Mouse (Mus musculus): ENCODE measurements around the gene Nrtn. TPM values are rescaled to one million over a fixed set of nuclear protein-coding genes. Genes with fewer than 3 reads are reported as not detected.

The Nrtn gene
- polyA plus RNA-seq, 1 experiment from 2014 or later, result 4.1 TPM

DNA sequence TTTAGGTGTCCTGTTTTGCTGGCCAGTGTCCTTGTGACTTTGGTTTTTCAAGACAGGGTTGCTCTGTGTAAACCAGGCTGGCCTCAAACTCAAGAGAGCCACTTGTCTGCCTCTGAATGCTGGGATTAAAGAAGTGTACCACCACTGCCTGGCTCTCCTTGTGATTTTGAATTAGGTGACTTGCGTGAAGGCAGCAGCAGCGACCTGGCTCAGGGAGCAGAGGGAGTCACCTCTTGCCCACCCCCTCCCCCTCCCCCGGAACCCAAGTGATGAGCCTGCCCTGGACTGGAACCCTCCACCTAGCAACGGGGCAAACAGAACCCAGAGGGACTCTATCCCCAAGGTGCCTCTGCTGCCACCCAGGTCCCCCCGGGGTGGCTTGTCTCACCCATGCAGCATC, 12.6 kb upstream of the Nrtn start, which contains the start of gene Prr22:
Gene Prr22 (plus strand): TSS at position 301 of the 400 bp plus-strand sequence.
- Histone ChIP-seq H3K27me3 (replicated peaks) (no peaks in the 10 kb centered on the region), H3K36me3 (replicated peaks) (peaks cover 30% of the 10 kb centered on the region; the same call in 1 of the 2 replicates), H3K9ac (no peak within 1 kb of the TSS), H3K4me1 (peaks cover 7% of the 10 kb centered on the region), H3K9me3 (no peaks in the 10 kb centered on the region), H3K4me2 (no peak within 1 kb of the TSS), H3K27ac (no peak within 1 kb of the TSS), H3K4me3 (no peak within 1 kb of the TSS)
- no peak for ATAC-seq (replicated peaks)
- WGBS, result 94% methylated on average over 5 of the region's 5 CpGs

GRCm38 (mm10) chr17:56768941-56769340, 11.6 kb upstream of the Nrtn start:
- Histone ChIP-seq H3K27ac (no peak overlapping the region), H3K27me3 (replicated peaks) (no peaks in the 10 kb centered on the region), H3K9ac (no peak overlapping the region), H3K4me2 (no peak overlapping the region), H3K36me3 (replicated peaks) (peaks cover 30% of the 10 kb centered on the region; the same call in 1 of the 2 replicates), H3K4me1 (peaks cover 11% of the 10 kb centered on the region), H3K9me3 (no peaks in the 10 kb centered on the region), H3K4me3 (no peak overlapping the region)
- ATAC-seq (replicated peaks), result no peak
- 97% methylated on average over 11 of the region's 11 CpGs for WGBS

- WGBS, result 97% methylated on average over 29 of the region's 29 CpGs
- Histone ChIP-seq H3K27ac (no peak overlapping the region), H3K9ac (no peak overlapping the region), H3K9me3 (no peaks in the 10 kb centered on the region), H3K4me2 (no peak overlapping the region), H3K27me3 (replicated peaks) (no peaks in the 10 kb centered on the region), H3K4me3 (no peak overlapping the region), H3K4me1 (peaks cover 21% of the 10 kb centered on the region), H3K36me3 (replicated peaks) (peaks cover 30% of the 10 kb centered on the region; the same call in 1 of the 2 replicates)
- ATAC-seq (replicated peaks), result no peak
Measured at GRCm38 (mm10) chr17:56767531-56768135, 10.3 kb upstream of the Nrtn start.

- H3K4me1 ChIP-seq, result peaks cover 25% of the 10 kb centered on the region
- no peaks in the 10 kb centered on the region for H3K27me3 ChIP-seq (replicated peaks)
- no peak overlapping the region for H3K9ac ChIP-seq
- H3K4me2 ChIP-seq, result no peak overlapping the region
- peaks cover 30% of the 10 kb centered on the region; the same call in 1 of the 2 replicates for H3K36me3 ChIP-seq (replicated peaks)
- H3K4me3 ChIP-seq, result no peak overlapping the region
- ATAC-seq (replicated peaks), result no peak
- 95% methylated on average over 27 of the region's 27 CpGs for WGBS
- H3K9me3 ChIP-seq, result no peaks in the 10 kb centered on the region
- H3K27ac ChIP-seq, result no peak overlapping the region
Measured at GRCm38 (mm10) chr17:56766631-56767405, 9.5 kb upstream of the Nrtn start.

DNA sequence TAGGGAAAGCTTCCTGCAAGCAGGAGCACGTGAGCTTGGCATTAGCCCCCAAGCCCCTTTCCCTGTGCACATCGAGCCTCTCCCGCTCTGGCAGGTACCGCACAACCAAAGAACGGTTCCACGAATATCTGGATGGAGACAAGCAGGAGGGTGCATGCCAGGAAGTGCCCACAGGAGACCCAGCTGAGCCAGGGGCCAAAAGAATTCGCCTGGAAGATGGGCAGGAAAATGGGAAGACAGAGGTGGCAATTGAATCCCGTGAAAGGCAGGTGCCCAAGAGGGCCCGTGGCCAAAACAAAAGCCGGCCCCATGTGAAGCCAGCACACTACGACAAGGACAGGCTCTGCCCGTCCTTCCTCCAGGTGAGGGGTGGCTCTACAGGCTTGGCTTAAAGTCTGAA, 8.1 kb upstream of the Nrtn start:
- peak; percentile 8 for ATAC-seq (replicated peaks)

DNA sequence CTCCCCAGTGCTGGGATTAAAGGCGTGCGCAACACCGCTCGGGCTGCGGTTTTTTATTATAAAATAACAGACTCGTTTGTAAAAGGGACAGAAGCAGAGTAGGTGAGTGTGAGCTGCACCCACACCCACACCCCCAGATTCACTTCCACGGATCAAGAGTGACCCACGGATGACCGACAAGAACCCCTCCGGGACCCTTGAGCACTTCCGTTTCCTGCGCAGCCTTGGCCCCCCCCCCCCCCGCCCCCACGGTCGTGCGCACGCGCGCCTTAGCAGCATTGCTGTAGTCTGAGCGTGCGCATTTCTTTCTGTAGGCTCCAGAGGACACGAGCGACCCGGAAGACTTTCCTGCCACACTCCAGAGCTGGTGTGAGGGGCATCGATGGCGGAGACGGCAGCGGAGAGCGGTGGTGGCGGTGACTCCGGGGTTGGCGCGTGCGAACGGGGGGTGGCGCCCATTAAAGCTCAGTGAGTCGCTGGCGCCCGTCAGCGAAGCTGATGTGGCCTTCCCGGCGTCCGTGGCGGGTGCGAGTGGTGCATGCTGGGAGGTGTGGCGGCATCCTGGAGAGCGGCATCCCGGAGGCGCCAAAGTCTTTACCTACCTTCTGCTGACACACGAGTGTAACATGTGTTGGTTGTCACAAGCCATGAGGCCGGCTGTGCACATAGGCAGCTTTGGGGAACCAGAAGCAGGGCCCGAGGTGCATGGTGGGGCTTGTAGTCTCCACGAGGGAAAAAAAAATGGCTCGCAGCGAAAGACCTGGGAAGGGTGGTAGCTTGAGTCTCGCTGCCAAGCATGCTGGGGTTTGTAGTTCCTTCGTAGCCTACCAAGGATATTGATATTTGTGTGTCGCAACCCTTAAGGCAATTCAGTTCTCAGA, 7.4 kb upstream of the Nrtn start, which contains the start of gene Dus3l:
Gene Dus3l (plus strand): TSS at position 284 of the 881 bp plus-strand sequence.
- peaks cover 30% of the 10 kb centered on the region for H3K4me1 ChIP-seq
- peaks cover 24% of the 10 kb centered on the region; the same call in 1 of the 2 replicates for H3K36me3 ChIP-seq (replicated peaks)
- H3K9ac ChIP-seq, result peak within 1 kb of the TSS; percentile 74
- H3K27me3 ChIP-seq (replicated peaks), result peaks cover 7% of the 10 kb centered on the region; the same call in 1 of the 2 replicates
- peak within 1 kb of the TSS; percentile 98 for H3K27ac ChIP-seq
- 1% methylated on average over 53 of the region's 58 CpGs for WGBS
- H3K4me2 ChIP-seq, result peak within 1 kb of the TSS; percentile 83
- H3K4me3 ChIP-seq, result peak within 1 kb of the TSS; percentile 81
- peak; percentile 84 for ATAC-seq (replicated peaks)
- no peaks in the 10 kb centered on the region for H3K9me3 ChIP-seq

More for the DNA sequence above, 8.1 kb upstream of the Nrtn start:
- H3K4me3 ChIP-seq, result peak overlapping the region; percentile 81
- 53% methylated on average over 12 of the region's 12 CpGs for WGBS
- H3K4me1 ChIP-seq, result peaks cover 30% of the 10 kb centered on the region
- peak overlapping the region; percentile 83 for H3K4me2 ChIP-seq
- peaks cover 30% of the 10 kb centered on the region; the same call in 1 of the 2 replicates for H3K36me3 ChIP-seq (replicated peaks)
- peak overlapping the region; percentile 98 for H3K27ac ChIP-seq
- no peaks in the 10 kb centered on the region for H3K9me3 ChIP-seq
- peaks cover 2% of the 10 kb centered on the region; the same call in 1 of the 2 replicates for H3K27me3 ChIP-seq (replicated peaks)
- H3K9ac ChIP-seq, result peak overlapping the region; percentile 74

GRCm38 (mm10) chr17:56763741-56764250, 6.5 kb upstream of the Nrtn start:
- ATAC-seq (replicated peaks), result no peak
- Histone ChIP-seq H3K9me3 (no peaks in the 10 kb centered on the region), H3K36me3 (replicated peaks) (peaks cover 15% of the 10 kb centered on the region; the same call in 1 of the 2 replicates), H3K27me3 (replicated peaks) (peaks cover 9% of the 10 kb centered on the region; the same call in 1 of the 2 replicates), H3K4me3 (peak overlapping the region; percentile 81), H3K9ac (no peak overlapping the region), H3K27ac (peak overlapping the region; percentile 98), H3K4me1 (peaks cover 30% of the 10 kb centered on the region), H3K4me2 (peak overlapping the region; percentile 83)
- 73% methylated on average over 8 of the region's 8 CpGs for WGBS

GRCm38 (mm10) chr17:56762769-56763731, 5.7 kb upstream of the Nrtn start:
- Histone ChIP-seq H3K4me2 (peak overlapping the region; percentile 69), H3K27me3 (replicated peaks) (peaks cover 15% of the 10 kb centered on the region), H3K9me3 (no peaks in the 10 kb centered on the region), H3K9ac (0 out of 2 replicates have a peak overlapping the region, but pooled peaks have one; percentile 67), H3K27ac (peak overlapping the region; percentile 94), H3K4me1 (peaks cover 30% of the 10 kb centered on the region), H3K36me3 (replicated peaks) (peaks cover 10% of the 10 kb centered on the region; the same call in 1 of the 2 replicates), H3K4me3 (peak overlapping the region; percentile 50; the same call in 1 of the 2 replicates)
- ATAC-seq (replicated peaks), result no peak
- WGBS, result 45% methylated on average over 27 of the region's 27 CpGs

GRCm38 (mm10) chr17:56761991-56762410, 4.7 kb upstream of the Nrtn start:
- Histone ChIP-seq H3K9ac (peak overlapping the region; percentile 67), H3K9me3 (no peaks in the 10 kb centered on the region), H3K27ac (peak overlapping the region; percentile 94), H3K27me3 (replicated peaks) (peaks cover 25% of the 10 kb centered on the region), H3K4me1 (peaks cover 39% of the 10 kb centered on the region), H3K36me3 (replicated peaks) (0 out of 2 replicates have a peak, but pooled peaks cover 2% of the 10 kb centered on the region), H3K4me2 (peak overlapping the region; percentile 69), H3K4me3 (peak overlapping the region; percentile 50)
- peak; percentile 38 for ATAC-seq (replicated peaks)
- under 1% methylated on average over 28 of the region's 28 CpGs for WGBS

- Histone ChIP-seq H3K9ac (no peak overlapping the region), H3K36me3 (replicated peaks) (no peaks in the 10 kb centered on the region), H3K27me3 (replicated peaks) (peaks cover 34% of the 10 kb centered on the region), H3K4me3 (no peak overlapping the region), H3K4me2 (no peak overlapping the region), H3K27ac (no peak overlapping the region), H3K4me1 (peaks cover 43% of the 10 kb centered on the region), H3K9me3 (no peaks in the 10 kb centered on the region)
- WGBS, result 62% methylated on average over 3 of the region's 3 CpGs
- no peak for ATAC-seq (replicated peaks)
Measured at GRCm38 (mm10) chr17:56761077-56761476, 3.7 kb upstream of the Nrtn start.

All from midbrain, embryonic 15.5 days (tissue).